Mouse (Mus musculus): ENCODE results near the gene Sik2.

The Sik2 gene

GRCm38 (mm10) chr9:50986123-50986522, 22.8 kb downstream of the Sik2 start:
- DNase-seq (ENCODE audit: low spot score in 2 of 2): no peak

GRCm38 (mm10) chr9:50981499-50982190, 27.2 kb downstream of the Sik2 start:
- DNase-seq (ENCODE audit: low spot score in 2 of 2): no peak

- no peak for DNase-seq (ENCODE audit: low spot score in 2 of 2)
Observed at GRCm38 (mm10) chr9:50974631-50975030, 34.2 kb downstream of the Sik2 start.

GRCm38 (mm10) chr9:50970413-50970812, 38.5 kb downstream of the Sik2 start:
- DNase-seq (ENCODE audit: low spot score in 2 of 2): no peak

- no peak for DNase-seq (ENCODE audit: low spot score in 2 of 2)
Observed at GRCm38 (mm10) chr9:50969266-50969665, 39.6 kb downstream of the Sik2 start.

GRCm38 (mm10) chr9:50966277-50966676, 42.6 kb downstream of the Sik2 start:
- DNase-seq (ENCODE audit: low spot score in 2 of 2): peak; percentile 28 to 35

- no peak for DNase-seq (ENCODE audit: low spot score in 2 of 2)
Observed at GRCm38 (mm10) chr9:50965392-50965791, 43.5 kb downstream of the Sik2 start.

GRCm38 (mm10) chr9:50964911-50965310, 44.0 kb downstream of the Sik2 start:
- DNase-seq (ENCODE audit: low spot score in 2 of 2): no peak

GRCm38 (mm10) chr9:50957956-50958489, 50.9 kb downstream of the Sik2 start:
- no peak for DNase-seq (ENCODE audit: low spot score in 2 of 2)

GRCm38 (mm10) chr9:50955176-50955575, 53.7 kb downstream of the Sik2 start:
- no peak for DNase-seq (ENCODE audit: low spot score in 2 of 2)

- no peak for DNase-seq (ENCODE audit: low spot score in 2 of 2)
Observed at GRCm38 (mm10) chr9:50948097-50948823, 60.6 kb downstream of the Sik2 start.

GRCm38 (mm10) chr9:50946338-50946737, 62.5 kb downstream of the Sik2 start:
- no peak for DNase-seq (ENCODE audit: low spot score in 2 of 2)

- DNase-seq (ENCODE audit: low spot score in 2 of 2): no peak
Observed at GRCm38 (mm10) chr9:50944826-50945225, 64.0 kb downstream of the Sik2 start.

GRCm38 (mm10) chr9:50942711-50943110, 66.2 kb downstream of the Sik2 start:
- DNase-seq (ENCODE audit: low spot score in 2 of 2): no peak

- DNase-seq (ENCODE audit: low spot score in 2 of 2): no peak
Observed at GRCm38 (mm10) chr9:50941804-50942401, 67.0 kb downstream of the Sik2 start.

- no peak for DNase-seq (ENCODE audit: low spot score in 2 of 2)
Observed at GRCm38 (mm10) chr9:50929986-50930385, 78.9 kb downstream of the Sik2 start.

- DNase-seq (ENCODE audit: low spot score in 2 of 2): no peak
Observed at GRCm38 (mm10) chr9:50925801-50926200, 83.1 kb downstream of the Sik2 start.

- DNase-seq (ENCODE audit: low spot score in 2 of 2): no peak
Observed at GRCm38 (mm10) chr9:50924454-50924853, 84.4 kb downstream of the Sik2 start.

- no peak for DNase-seq (ENCODE audit: low spot score in 2 of 2)
Observed at GRCm38 (mm10) chr9:50922363-50923153, 86.3 kb downstream of the Sik2 start.

GRCm38 (mm10) chr9:50920933-50921895, 87.7 kb downstream of the Sik2 start:
- DNase-seq (ENCODE audit: low spot score in 2 of 2): no peak

GRCm38 (mm10) chr9:50919554-50919953, 89.3 kb downstream of the Sik2 start:
- DNase-seq (ENCODE audit: low spot score in 2 of 2): no peak

Data from frontal cortex, postnatal 36 days (tissue).